Mouse (Mus musculus) megakaryocyte, adult 5-6 weeks (primary cell): ENCODE measurements around the gene Dnajc21. TPM values are rescaled to one million over a fixed set of nuclear protein-coding genes. Genes with fewer than 3 reads are reported as not detected.

ENCODE experiments used
- ATAC-seq: 2 replicates; pipeline ENCODE4 v1.8.0; 2016; ENCODE audit warnings: mild to moderate bottlenecking, inconsistent platforms; ENCODE audit not compliant: poor library complexity, severe bottlenecking
- total RNA-seq, 2 experiments: library from RNA; stranded (forward) in 1 of 2; stranded (reverse) in 1 of 2; fragments of 153-499, 151-499 nt in 1 of 2; fragments of 221-1000, 200-1000 nt in 1 of 2; gene quantifications; 2 replicates each; pipeline versions ENCODE4 v1.2.3 to v1.2.4; 2015 to 2017

Dnajc21 gene
- total RNA-seq, 2 experiments from 2014 or later, result 35.1 to 37.5 TPM

DNA sequence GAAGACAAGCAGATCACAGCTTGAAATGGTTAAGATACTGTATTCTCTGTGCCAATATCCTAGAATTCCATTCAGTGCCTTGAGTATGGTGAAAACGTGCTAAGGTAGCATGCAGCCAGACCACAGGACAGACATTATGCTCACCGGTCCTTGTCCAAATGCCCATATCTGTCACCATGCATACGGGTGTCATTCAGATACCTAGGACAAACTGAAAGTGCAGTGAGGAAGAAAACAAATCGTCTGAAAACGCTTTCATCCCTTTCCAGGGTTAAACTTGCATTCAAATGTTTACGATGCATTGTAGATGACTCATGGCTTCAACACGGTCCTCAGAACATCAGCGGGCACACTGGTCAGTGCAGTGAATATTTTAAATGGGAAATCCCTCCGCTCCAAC lies 28.8 kb downstream of the Dnajc21 start:
- ATAC-seq, result no peak

DNA sequence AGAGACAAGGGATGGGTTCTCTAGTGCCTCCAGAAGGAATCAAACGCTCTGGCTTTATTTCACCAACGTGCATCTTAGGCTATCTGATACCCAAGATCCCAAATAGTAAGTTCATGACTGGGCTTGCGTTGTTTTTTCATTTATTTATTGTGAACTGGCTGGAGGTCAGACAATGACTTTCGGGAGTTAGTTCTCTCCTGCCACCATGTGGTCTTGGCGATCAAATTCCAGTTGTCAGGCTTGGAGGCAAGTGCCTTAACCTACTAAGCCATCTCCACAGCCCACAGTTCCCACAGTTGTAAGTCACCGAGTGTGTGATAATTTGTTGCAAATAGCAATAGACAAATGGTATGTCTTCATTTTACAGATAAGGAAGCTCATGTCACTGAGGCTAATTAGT lies 30.4 kb downstream of the Dnajc21 start:
- ATAC-seq, result no peak

DNA sequence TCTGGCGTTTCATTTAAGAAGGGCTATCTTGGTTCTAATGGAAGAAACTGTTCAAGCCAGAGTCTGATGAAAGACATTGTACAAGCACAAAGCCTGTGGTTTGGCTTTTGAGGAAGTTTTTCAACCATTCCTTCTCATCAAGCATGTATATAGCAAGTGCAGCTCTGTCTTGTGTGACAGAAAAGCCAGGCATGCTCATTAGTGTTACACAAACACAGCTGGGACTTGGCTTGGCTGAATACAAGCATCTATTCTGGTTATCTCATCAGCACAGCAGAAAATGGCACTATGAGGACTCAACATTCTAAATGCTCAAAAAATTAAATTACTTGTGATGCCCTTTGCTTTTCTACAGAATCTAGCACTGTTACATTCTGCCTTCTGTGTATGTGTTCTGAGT lies 33.4 kb downstream of the Dnajc21 start:
- ATAC-seq, result peak; percentile 43; the same call in 1 of the 2 replicates

- ATAC-seq, result no peak
Observed at GRCm38 (mm10) chr15:10426545-10427266, 43.6 kb downstream of the Dnajc21 start.

GRCm38 (mm10) chr15:10426124-10426523 lies 44.2 kb downstream of the Dnajc21 start:
- ATAC-seq, result no peak

GRCm38 (mm10) chr15:10421785-10422144 lies 48.6 kb downstream of the Dnajc21 start:
- ATAC-seq, result no peak

- no peak for ATAC-seq
Observed at GRCm38 (mm10) chr15:10421138-10421784, 49.1 kb downstream of the Dnajc21 start.

DNA sequence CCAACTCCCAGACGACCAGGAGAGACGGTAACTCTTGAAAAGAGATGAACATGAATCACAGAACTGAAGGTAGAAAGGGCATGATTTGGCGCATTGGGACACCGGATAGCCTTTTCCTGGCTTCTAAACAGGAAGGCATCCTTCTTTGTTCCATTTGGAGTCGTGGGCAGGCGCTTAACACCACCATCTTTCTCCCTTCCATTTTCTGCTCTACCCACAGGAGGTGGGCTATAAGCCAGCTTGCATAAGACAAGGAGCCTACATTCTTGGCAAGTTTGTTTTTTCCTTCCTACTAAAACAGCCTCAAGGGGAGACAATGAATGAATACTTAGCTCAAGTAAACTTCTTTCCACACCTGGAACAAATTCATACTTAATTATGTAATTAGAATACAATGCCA lies 56.7 kb downstream of the Dnajc21 start:
- ATAC-seq, result no peak

- ATAC-seq, result no peak
Observed at GRCm38 (mm10) chr15:10410881-10411280, 59.4 kb downstream of the Dnajc21 start.

DNA sequence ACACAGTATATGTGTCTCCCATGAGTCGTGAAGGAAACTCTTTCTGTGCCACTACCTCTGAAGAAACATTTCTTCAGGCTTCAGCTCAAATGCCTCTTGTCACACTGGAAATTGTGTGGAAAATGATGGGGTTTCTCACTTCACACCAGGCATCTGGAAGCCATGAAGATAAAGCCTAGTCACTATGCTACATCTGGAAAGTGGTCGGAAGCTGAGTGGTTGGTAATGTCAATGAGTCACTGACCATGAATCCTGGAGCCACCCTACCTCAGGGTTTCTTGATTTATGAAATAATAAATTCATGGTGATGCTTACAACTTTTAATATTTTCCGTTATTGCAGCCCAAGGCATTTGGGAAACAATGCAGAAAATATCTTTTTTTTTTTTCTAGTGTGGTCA lies 60.5 kb downstream of the Dnajc21 start:
- ATAC-seq, result no peak

- no peak for ATAC-seq
Observed at GRCm38 (mm10) chr15:10400415-10400814, 69.9 kb downstream of the Dnajc21 start.

DNA sequence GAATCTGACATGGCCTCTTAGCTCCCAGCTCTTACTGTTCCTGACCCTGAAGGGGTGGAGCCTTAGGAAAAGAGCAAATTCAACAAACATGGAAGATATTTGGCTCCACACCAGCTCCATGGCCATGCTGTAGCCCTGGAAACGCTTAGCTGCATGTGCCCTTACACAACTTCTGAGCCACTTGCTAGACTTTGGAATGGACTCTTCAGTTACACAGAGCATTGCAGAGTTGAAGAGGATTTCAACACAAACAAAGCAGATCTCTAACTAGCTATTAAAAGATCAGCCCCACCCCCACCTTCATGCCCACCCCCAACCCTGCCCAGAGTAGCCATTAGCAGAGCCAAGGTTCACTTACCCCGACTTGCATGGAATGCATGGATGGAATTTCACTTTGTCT lies 70.5 kb downstream of the Dnajc21 start:
- ATAC-seq, result no peak

Other genes starting within 250 kb of the Dnajc21 start
- 0.64 TPM in 1 of 2 replicates, not detected in the other for gene Gm21973, start 145.1 kb downstream of the Dnajc21 start, total RNA-seq (2015)
- gene Gm21973, start 145.1 kb downstream of the Dnajc21 start, total RNA-seq (2017), result not detected in 2 replicates
- gene Agxt2, start 112.0 kb downstream of the Dnajc21 start, total RNA-seq (2015), result not detected in 2 replicates
- gene Agxt2, start 112.0 kb downstream of the Dnajc21 start, total RNA-seq (2017), result not detected in 2 replicates
- 34.3 and 49.4 TPM in 2 replicates for gene Brix1, start 15.4 kb upstream of the Dnajc21 start, total RNA-seq (2015)
- gene Brix1, start 15.4 kb upstream of the Dnajc21 start, total RNA-seq (2017), result 15.1 and 15.9 TPM in 2 replicates
- 14.9 and 17.1 TPM in 2 replicates for gene Rad1, start 15.5 kb upstream of the Dnajc21 start, total RNA-seq (2015)
- 11.1 and 11.9 TPM in 2 replicates for gene Rad1, start 15.5 kb upstream of the Dnajc21 start, total RNA-seq (2017)
- gene Ttc23l, start 88.2 kb upstream of the Dnajc21 start, total RNA-seq (2015), result not detected in 2 replicates
- not detected in 2 replicates for gene Ttc23l, start 88.2 kb upstream of the Dnajc21 start, total RNA-seq (2017)
- 1.6 and 2.8 TPM in 2 replicates for gene Rai14, start 244.1 kb upstream of the Dnajc21 start, total RNA-seq (2015)
- gene Rai14, start 244.1 kb upstream of the Dnajc21 start, total RNA-seq (2017), result 2.5 and 3.0 TPM in 2 replicates